Mouse (Mus musculus) kidney, adult 2 months (tissue): Measurements from ENCODE around the gene Nisch.

ENCODE experiments used
- CTCF ChIP-seq: fragments of 200-500 bp; conservative IDR thresholded peaks from 2 replicates; pipeline ENCODE4 v1.5.1; 2011; ENCODE audit warnings: low read depth, mild to moderate bottlenecking, control low read depth, low read length, moderate library complexity, mixed read lengths; ENCODE audit not compliant: insufficient read depth, insufficient read length
- POLR2A ChIP-seq: fragments of 200-500 bp; IDR thresholded peaks from one replicate; pipeline ENCODE4 v1.6.1; 2011; ENCODE audit warnings: low read depth, low read length, control low read depth

GRCm38 (mm10) chr14:31139666-31140065 lies 77.1 kb downstream of the Nisch start:
- no peak for TF ChIP-seq CTCF
- no peak for TF ChIP-seq POLR2A
